Mouse (Mus musculus) T-helper 1 cell (primary cell): ENCODE measurements around the gene Olfr1148.

Experiments used
- in situ Hi-C: fragments of 300-600 bp; cut with MboI, MseI; formaldehyde crosslinking; loops from one replicate; pipeline ENCODE4 v1.15.1; 2025; ENCODE audit warnings: high pct_unique_total_duplicates

Olfr1148 gene

DNA sequence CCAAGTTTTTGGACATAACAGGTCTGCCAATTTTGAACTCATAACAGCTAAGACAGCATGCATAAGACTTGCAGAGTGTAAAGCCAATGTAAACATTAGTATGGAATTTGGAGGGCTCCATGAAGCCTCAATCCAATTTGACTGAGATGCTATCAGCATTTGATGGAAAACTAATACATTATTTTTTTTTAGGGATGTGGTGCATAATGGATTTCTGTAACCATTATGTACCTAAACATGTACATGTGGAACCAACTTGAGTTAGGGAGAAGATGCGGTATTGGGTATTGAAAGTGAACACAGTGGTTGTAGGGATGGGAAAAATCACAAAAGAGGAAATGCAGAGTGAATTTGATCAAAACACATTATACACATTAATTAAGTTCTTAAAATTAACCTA lies at the start of gene Olfr1148:
TSS of gene Olfr1148 (plus strand) at position 301 of the 400 bp plus-strand sequence.
- in situ Hi-C loops = no loop called here

GRCm38 (mm10) chr2:87800292-87800691 lies 30.0 kb upstream of the Olfr1148 start, which contains the start of gene Olfr1143:
Gene Olfr1143 (plus strand): TSS chr2:87800592.
- in situ Hi-C loops = no loop called here

- in situ Hi-C loops = no loop called here
Observed at GRCm38 (mm10) chr2:87809522-87809921, 20.8 kb upstream of the Olfr1148 start, which contains the start of gene Olfr1145. Gene Olfr1145 (plus strand): TSS chr2:87809822.

DNA sequence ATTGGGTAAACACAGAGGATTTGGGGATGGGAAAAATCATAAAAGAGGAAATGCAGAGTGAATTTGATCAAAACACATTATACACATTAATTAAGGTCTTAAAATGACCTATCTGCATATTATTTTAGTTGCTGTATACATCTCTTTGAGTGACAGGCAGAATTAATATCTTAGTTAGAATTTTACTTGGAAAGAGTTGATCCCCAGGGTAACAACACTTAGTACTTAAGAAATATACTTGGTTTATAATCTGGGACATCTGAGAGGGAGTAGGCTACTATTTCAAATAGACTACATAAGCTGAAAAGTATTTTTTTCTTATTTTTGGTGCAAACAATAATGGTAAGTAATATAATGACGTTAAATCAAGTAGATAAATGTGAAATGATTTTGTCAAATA lies 13.4 kb downstream of the Olfr1148 start, which contains the start of gene Olfr1150-ps1:
TSS of gene Olfr1150-ps1 (plus strand) at position 301 of the 400 bp plus-strand sequence.
- in situ Hi-C loops = no loop called here

DNA sequence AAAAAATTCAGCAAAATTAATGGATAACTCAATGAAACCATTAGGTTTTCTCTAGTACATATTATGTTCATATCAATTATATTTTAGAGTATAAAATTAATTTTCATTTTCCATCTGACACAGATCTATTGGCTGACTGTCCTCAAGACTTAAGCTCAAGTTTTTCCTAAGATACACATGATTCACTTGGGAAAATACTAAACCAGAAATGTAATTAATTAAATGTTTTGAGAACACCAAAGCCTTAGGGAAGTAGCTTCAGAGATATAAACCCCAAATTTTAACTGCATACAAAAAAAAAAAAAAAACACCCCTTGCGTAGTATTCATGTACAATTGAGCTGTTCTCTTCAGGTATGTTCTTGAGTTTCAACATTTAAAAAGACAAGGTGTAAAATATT lies 25.2 kb downstream of the Olfr1148 start, which contains the start of gene Olfr1151:
TSS of gene Olfr1151 (plus strand) at position 301 of the 400 bp plus-strand sequence.
- in situ Hi-C loops = no loop called here

DNA sequence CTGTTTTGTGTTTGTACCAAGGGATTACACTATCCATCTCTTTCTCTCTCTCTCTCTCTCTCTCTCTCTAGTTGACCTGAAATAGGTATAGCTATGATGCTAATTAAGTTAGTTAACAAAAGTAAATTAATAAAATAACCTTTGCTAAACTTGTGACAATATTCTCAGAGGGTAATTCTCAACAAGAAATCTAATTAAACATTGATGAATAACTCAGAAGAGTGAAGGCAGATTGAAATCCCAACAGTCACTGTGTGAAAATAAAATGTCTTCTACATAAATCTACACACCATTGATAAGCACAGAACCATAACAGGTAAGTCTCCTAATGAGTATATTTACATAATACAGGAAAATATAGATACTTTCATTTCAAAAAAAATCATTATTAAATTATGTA lies 35.9 kb downstream of the Olfr1148 start, which contains the start of gene Olfr1152:
TSS of gene Olfr1152 (plus strand) at position 301 of the 400 bp plus-strand sequence.
- in situ Hi-C loops = no loop called here
